Mouse (Mus musculus) cerebellum, postnatal 14 days (tissue): ENCODE results near the gene Vps35l.

Experiments used
- DNase-seq, 2 experiments: peaks; one replicate each; pipeline ENCODE4 v3.0.0; 2021; ENCODE audit warnings: mixed read lengths in 2 of 2

Gene Vps35l

DNA sequence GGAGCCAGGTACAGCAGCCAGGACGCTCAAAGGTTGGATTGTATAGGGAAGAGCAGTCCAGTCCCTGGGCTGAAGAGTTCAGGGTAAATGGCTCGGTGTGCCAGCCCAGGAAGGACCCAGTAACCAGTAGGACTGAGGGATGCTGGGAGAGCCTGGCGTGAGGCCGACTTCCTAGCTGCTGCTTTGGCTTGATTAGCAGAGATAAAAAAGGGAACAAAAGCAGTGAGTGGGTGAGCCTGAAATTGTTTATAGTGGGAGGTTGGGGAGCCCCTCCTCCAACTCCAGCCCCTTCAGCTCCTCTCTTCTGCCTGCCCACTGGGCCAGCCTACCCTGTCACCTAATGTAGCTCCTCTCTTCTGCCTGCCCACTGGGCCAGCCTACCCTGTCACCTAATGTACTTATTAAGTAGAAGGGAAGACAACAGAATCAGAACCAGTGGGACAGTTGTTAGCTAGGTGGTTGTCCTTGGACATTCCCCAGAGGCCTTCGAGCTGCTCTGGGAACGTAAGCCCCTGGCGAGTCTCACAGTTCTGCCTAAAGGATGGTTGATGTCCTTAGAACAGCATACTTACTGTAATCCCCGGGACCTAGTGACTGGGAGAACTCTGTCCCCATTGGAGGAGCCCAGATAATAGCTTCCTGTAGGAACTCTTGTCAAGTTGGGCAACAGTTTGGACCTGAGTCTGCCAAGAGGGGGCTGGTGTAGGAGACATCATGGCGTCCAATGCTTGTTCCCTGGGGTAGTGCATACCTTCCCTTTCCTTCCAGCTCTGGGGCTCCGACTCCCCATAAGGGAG lies 37.8 kb downstream of the Vps35l start:
- peak; percentile 44 to 53 for DNase-seq

- DNase-seq = peak; percentile 62 to 81
Observed at GRCm38 (mm10) chr7:118778561-118778960, 38.5 kb downstream of the Vps35l start.

GRCm38 (mm10) chr7:118783305-118784001 lies 43.4 kb downstream of the Vps35l start:
- DNase-seq = no peak

- no peak for DNase-seq
Observed at GRCm38 (mm10) chr7:118786091-118786490, 46.1 kb downstream of the Vps35l start.

GRCm38 (mm10) chr7:118787326-118787725 lies 47.3 kb downstream of the Vps35l start:
- no peak for DNase-seq

- DNase-seq = peak in 1 of 2 experiments; percentile 38
Observed at GRCm38 (mm10) chr7:118788481-118788880, 48.5 kb downstream of the Vps35l start.

- DNase-seq = no peak
Observed at GRCm38 (mm10) chr7:118790292-118790691, 50.3 kb downstream of the Vps35l start.

- no peak for DNase-seq
Observed at GRCm38 (mm10) chr7:118793899-118794298, 53.9 kb downstream of the Vps35l start.

- DNase-seq = no peak
Observed at GRCm38 (mm10) chr7:118795779-118796178, 55.8 kb downstream of the Vps35l start.

GRCm38 (mm10) chr7:118796838-118797237 lies 56.8 kb downstream of the Vps35l start:
- DNase-seq = no peak

DNA sequence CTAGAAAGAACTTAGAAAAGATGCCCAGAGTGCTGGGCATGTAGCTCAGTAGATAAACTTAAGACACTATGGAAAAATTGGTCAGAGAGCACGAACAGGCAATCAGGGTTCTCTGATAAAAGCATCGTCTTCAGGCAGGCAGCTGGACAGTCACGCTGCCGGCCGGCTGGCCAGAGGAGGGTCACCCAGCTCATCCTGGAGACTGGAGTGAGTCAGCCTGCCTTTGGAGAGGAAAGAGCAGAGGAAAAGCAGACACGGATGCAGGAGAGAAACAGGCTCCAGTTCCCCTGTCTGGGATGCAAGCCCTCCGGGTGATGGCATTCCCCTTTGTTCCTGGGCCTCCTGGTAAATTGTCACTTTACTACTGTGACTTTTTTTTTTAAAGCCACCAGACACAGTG lies 57.6 kb downstream of the Vps35l start:
- DNase-seq = no peak

DNA sequence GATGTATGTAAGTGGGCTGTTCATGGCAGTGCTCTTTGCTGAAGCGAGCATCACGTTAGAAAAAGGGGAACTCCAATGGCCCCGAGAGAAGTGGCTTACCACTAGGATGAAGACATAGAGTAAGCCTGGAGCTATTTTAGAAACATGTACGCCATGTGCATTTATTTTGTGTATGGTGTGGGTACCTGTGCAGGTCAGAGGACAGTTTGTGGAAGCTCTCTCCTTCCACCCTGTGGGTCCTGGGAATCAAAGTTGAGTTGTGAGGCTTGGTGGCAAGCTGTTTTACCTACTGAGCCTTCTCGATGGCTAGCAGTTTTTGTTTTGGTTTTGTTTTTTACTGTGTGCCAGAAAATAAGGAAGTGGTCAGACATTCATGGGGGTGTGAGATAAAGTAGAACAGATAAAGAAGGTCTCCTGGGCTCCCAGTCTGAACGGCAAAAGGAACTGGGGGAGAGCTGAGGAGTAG lies 58.1 kb downstream of the Vps35l start:
- DNase-seq = no peak

DNA sequence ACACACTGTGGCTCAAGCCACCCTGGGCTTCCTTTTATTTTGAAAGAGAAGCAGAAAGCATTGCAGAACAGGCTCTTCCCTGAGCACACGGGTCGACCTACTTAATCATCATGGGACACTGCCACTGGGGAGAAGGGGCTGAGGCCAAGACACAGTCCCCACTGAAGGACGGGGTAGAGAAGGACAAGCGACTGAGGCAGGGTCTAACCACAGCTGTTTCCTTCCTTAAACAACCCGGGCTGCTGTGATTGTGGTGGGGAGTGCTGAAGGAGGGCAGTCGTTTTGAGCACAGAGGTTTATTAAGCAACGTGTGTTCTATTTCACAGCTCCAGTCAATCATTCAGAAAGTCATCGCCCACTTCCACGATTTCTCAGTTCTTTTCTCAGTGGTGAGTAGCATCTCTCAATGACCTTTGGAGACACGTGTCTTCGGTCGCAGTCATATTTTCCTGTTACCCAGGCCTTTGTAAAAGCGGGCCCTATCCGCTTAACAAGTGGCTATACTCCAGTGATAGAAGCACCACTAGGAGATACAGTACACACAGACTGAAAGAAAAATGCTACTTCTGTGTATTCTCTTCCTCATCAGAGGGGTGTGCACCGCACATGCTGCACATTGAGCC lies 60.2 kb downstream of the Vps35l start:
- DNase-seq = no peak

DNA sequence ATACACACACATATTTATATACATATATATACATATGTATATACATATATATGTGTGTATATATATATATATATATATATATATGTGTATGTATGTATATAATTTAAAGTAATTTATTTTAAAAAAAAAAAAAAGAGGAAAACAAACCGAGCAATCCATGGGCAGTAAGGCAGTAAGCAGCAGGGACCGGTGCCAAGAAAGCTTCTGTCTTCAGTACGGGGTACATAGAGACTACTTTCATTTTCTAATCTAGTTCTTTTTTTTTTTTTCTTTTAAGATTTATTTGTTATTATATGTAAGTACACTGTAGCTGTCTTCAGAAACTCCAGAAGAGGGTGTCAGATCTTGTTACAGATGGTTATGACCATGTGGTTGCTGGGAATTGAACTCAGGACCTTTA lies 61.8 kb downstream of the Vps35l start:
- peak in 1 of 2 experiments; percentile 38 for DNase-seq

- DNase-seq = no peak
Observed at GRCm38 (mm10) chr7:118803425-118803824, 63.4 kb downstream of the Vps35l start.

- no peak for DNase-seq
Observed at GRCm38 (mm10) chr7:118806631-118807411, 66.8 kb downstream of the Vps35l start.

DNA sequence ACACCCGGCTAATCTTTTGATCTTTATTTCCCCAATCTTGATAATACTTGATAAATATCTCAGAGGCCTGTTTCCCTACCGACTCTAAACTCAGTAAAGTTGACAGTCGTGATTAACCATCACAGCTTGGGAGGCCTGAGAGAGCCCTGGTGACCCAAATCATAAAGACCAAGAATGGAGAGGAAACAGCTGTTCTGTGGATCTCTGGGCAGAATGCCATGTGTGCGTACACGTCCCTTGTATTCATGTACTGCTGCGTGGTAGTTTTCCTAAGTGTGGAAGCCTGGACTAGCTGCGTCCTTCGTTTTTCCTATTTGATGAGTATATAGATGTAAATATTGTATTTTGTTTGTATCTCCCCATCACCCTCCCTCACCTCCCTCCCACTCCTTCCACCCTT lies 67.9 kb downstream of the Vps35l start:
- DNase-seq = no peak

GRCm38 (mm10) chr7:118811407-118812106 lies 71.5 kb downstream of the Vps35l start:
- DNase-seq = no peak

DNA sequence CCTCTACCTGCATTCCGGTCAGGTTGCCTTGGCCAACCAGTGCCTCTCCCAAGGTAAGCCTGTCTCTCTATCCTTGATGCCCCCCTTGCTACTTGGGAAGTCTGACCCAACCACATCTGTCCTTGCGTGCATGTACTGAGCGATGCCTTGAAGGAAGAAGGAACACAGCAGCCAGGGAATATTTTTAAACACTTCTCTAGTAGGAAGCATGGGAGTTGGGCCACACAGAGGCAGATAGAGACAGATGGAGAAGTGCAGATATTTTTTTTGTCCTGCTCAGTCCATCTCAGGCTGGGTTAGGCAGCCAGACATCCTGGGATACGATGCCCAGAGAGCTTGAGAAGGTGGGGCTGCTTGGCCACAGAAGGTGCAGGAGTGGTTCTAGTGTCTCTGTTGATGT lies 73.6 kb downstream of the Vps35l start:
- no peak for DNase-seq

DNA sequence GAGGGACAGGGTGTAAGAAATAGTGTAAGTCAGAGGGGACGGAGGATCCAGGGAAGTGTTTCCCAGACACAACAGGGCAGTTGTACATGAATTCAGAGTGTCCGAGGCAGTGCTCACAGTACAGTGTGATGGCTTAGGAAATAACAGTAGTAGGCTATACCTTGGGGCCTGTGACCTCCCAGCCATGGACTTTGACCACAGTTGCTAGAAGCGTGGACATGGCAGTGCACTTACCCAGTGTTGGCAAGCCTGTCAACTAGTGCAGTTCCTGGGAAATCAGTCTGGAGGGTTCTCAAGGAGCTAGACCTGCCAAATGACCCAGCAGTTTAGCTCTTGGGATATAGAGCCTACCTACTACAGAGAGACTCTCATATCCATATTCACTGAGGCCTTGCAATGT lies 76.2 kb downstream of the Vps35l start:
- no peak for DNase-seq

DNA sequence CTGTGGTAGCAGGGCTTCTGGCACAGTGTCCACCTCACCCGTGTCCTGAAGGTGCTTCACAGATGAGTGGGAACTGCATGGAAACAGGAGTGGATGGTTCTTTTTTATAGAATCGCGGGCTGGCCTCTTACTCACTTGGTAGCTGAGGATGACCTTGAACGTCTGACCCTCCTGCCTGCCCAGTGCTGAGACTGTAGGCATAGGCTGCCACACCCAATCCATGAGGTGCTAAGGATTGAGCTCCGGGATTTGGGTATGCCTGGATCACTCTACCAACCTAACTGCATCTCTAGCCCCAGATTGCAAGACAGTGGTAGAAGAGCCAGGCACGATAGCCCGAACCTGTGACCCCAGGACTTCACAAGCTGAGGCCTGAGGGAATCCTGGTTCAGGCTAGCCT lies 77.7 kb downstream of the Vps35l start:
- no peak for DNase-seq

DNA sequence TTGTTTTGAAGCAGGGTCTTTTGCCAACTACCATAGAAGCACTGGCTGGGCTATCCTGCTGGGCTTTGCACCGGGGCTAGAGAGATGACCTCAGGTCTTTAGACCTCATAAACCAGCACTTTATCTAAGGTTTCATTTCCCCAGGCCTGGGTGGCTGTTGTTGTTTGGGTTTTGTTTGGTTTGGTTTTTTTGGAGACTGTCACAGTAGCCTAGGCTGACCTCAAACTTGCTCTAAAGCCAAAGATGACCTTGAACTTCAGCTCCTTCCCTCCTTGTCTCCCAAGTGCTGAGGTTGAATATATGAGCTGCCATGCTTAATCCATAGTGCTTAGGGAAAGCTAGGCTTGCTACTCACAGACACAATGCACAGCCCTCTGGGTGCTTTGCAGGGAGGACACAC lies 79.6 kb downstream of the Vps35l start:
- DNase-seq = no peak
